Mouse (Mus musculus): ENCODE results near the gene Tmod3.
A peak's percentile ranks its signal among the peaks of the same experiment; 100 is the strongest.
"Not testable (repeated sequence)": the region's sequence is repeated elsewhere in the genome, so short reads cannot be mapped to it uniquely, and the experiment has no call there.

The Tmod3 gene

DNA sequence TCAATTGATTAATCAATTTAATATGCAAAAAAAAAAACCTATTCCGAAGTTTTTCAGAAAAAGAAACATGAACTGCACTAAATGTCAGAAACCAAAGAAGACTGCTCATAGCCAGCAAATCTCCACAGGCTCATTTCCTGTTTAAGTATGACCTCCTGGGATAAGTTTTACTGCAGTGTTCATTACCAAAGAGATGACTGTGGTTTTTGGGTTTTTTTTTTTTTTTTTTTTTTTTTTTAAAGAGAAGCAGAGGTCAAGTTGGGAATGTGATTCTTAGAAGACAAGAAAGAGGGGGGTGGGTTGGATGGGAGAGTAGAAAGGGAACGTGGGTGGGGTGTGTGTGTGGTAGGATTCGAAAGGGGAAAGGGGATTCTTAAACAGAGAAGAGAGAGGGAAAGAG is 1.1 kb downstream of the Tmod3 start:
- no peak for DNase-seq (ENCODE audit: low read depth, low spot score)

DNA sequence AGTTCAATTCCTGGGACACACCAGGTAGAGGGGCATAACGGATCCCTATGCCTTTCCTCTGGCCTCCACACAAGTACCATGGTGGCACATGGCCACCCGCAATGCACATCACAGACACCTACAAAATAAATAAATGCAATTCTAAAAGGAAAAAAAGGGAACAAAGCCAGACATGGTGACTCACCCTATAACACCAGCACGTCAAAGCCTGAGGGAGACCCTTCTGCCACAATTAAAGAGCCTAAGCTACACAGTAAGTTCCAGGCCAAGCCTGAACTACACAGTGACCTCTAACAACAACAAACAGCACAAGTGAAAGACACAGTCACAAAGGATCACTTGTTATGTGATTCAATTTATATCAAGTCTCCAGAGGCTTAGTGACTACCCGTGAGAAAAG is 5.7 kb downstream of the Tmod3 start:
- no peak for DNase-seq (ENCODE audit: low read depth, low spot score)

- no peak for DNase-seq (ENCODE audit: low read depth, low spot score)
Observed at GRCm38 (mm10) chr9:75551342-75551741, 8.1 kb downstream of the Tmod3 start.

DNA sequence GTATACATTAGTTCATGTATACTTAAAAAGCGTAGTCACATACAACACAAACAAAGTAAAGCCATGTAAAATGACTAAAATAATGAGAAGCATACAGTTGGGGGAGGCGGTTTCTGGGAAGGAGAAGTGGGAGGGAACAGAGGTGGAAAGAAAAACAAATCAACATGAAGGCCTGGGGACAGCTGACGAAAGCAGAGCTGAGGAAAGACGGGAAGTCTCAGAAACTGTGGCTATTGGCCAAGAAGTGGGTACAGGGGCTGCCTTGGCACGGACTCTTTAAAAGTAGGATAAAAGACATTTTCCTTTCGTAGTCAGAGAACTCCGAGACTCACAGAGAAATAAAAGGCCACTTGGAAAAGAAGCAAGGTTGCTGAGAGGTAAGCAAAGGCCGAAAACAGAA is 10.4 kb downstream of the Tmod3 start:
- no peak for DNase-seq (ENCODE audit: low read depth, low spot score)

DNA sequence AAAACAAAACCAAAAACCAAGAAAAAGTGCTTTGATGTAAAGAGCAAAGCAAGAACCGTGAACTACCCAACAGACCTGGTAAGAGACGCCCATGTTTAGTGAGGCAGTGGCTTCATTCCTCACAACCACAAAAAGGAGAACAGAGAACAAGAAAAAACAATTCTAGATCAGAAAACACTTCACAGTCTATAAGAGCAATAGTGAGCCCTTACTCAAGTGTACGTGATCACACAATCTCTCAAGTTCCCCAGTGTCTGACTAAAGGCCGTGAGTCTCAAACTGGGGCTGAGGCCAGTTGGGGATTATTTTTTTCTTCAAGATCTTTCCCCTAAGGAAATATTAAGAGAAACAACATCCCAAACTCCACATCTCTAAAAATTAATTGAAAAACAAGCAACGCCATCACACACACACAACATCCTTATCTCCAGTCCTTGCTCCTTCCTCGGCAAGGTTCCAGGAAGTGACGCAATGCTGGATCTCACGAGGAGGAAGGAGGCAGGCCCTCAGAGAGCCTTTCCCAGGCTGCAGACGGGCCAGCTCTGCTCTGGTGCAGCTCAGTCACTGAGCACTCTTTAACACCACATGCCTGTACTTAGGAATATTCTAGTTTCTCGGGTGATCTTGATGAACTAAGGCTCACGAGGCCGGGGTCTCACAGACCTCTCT is 12.4 kb downstream of the Tmod3 start:
- DNase-seq (ENCODE audit: low read depth, low spot score) = no peak

GRCm38 (mm10) chr9:75545514-75545913 is 13.9 kb downstream of the Tmod3 start:
- DNase-seq (ENCODE audit: low read depth, low spot score) = no peak

- DNase-seq (ENCODE audit: low read depth, low spot score) = no peak
Observed at GRCm38 (mm10) chr9:75541497-75541896, 18.0 kb downstream of the Tmod3 start.

- no peak for DNase-seq (ENCODE audit: low read depth, low spot score)
Observed at GRCm38 (mm10) chr9:75536422-75536821, 23.0 kb downstream of the Tmod3 start.

DNA sequence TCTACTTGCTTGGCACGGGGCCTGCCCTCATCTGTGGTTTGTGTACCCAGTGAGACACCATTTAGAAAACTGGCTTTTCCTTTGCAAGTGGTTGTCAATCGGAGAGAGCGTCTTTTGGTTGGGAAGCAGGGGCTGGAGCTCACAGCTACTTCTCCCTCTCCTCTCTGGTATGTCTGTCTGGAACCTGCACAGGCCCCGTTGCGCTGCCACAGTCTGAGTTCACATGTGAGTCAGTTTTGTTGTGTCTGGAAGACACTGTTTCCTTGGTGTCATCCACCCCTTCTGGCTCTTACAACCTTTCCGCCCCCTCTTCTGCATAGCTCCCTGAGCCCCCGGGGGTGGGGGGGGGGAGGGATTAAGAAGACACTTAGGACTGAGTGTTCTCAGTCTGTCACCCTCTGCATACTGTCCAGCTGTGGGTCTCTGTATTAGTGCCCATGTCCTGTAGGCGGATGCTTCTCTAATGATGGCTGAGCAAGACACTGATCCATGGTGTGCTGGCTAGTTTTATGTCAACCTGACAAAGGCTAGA is 25.0 kb downstream of the Tmod3 start:
- no peak for DNase-seq (ENCODE audit: low read depth, low spot score)

DNA sequence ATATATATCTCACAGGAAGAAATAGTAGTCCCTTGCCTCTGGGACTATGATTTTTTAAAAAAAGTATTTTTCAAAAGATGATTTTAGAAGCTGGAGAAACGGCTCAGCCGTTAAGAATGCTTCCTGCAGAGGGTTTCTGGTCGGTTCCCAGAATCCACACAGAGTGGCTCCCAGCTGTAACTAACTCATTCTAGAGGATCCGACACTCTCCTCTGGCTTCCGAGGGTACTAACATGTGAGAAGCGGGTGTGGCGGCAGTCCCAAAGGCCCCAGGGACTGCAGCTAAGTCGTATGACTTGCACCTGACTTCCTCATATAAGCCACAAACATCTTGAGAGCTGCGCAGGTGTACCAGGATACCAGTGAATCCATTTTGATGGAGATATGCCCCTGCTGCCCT is 26.5 kb downstream of the Tmod3 start:
- not testable (repeated sequence) for DNase-seq (ENCODE audit: low read depth, low spot score)

GRCm38 (mm10) chr9:75532461-75532860 is 27.0 kb downstream of the Tmod3 start:
- no peak for DNase-seq (ENCODE audit: low read depth, low spot score)

GRCm38 (mm10) chr9:75529358-75529757 is 30.1 kb downstream of the Tmod3 start:
- no peak for DNase-seq (ENCODE audit: low read depth, low spot score)

- DNase-seq (ENCODE audit: low read depth, low spot score) = no peak
Observed at GRCm38 (mm10) chr9:75528096-75528495, 31.4 kb downstream of the Tmod3 start.

DNA sequence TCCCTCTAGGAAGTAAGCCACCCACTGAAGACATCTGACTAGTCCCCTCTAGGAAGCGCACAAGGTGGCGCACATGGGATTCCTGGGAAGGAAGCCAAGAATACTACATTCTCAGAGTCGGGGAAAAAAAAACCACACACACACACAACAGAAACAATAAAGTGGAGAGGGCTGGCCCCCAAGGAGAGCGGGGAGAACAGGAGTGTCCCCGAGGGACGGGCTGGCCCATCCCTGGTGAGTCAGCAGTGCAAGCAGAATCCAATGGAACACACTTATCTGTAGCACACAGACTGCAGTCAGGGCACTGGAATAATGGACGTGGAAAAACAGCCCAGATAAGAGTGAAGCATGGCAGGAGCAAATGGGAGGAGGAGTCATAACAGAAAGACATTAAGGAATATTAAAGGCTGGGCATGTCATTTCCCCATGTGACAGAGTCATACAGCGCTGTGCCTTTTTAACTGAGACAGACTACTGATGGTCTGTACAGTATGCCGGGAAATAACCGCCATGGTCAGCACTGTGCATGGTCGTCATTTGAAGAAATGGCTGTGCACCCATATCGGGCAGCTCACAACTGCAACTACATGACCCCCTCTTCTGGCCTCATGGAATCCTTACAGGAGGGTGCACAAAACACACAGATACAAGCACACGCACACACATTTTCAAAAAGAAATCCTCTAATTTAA is 31.9 kb downstream of the Tmod3 start:
- DNase-seq (ENCODE audit: low read depth, low spot score) = no peak

DNA sequence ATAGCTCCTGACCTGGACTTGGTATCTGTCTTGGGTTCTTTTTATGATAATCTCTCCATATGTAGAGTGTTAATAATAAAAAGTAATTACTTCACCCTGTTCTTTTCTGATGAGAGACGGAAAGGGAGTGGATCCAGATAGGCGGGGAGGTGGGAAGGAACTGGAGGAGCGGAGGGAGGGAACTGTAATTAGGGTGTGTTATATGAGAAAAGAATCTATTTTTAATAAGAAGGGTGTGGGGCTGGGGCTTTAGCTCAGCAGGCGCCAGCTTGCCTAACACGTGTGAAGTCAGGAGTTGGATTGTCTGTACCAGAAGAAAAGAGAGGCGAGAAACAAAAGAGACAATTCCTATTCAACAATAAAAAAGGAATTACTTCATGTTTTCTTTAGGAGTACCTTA is 35.8 kb downstream of the Tmod3 start:
- no peak for DNase-seq (ENCODE audit: low read depth, low spot score)

- DNase-seq (ENCODE audit: low read depth, low spot score) = no peak
Observed at GRCm38 (mm10) chr9:75522217-75522616, 37.2 kb downstream of the Tmod3 start.

GRCm38 (mm10) chr9:75521788-75522187 is 37.7 kb downstream of the Tmod3 start:
- peak; percentile 36 for DNase-seq (ENCODE audit: low read depth, low spot score)

DNA sequence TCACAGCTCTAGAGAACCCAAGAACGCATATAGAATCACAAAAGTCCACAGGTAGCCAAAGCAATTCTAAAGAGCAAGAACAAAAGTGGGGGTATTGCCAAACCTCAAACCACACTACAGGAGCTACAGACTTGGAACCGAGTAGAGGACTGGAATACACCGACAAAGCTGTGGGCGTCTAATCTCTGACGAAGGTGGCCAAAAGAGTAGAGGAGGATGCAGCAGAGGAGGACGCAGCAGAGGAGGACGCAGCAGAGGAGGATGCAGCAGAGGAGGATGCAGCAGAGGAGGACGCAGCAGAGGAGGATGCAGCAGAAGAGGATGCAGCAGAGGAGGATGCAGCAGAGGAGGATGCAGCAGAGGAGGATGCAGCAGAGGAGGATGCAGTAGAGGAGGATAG is 38.5 kb downstream of the Tmod3 start:
- DNase-seq (ENCODE audit: low read depth, low spot score) = no peak

DNA sequence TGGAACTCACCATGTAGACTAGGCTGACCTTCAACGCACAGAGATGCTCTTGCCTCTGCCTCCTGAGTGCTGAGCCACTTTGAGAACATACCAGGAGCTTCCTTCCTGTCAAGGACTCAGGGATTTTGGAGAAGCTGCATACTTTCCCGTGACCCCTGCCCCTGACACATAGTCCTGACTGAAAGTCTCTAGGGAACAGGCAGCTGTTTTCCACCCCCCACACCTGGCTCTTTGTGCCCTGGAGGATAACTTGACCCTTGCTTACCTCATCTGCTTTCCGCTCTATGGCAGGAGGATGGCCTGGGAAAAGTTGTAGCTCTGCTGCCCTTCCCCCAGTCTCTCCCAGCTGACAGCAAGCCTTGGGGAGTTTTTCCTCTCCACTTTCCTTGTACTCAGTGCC is 41.7 kb downstream of the Tmod3 start:
- DNase-seq (ENCODE audit: low read depth, low spot score) = no peak

GRCm38 (mm10) chr9:75515464-75516113 is 43.9 kb downstream of the Tmod3 start:
- DNase-seq (ENCODE audit: low read depth, low spot score) = peak; percentile 52

- no peak for DNase-seq (ENCODE audit: low read depth, low spot score)
Observed at GRCm38 (mm10) chr9:75511236-75511939, 48.1 kb downstream of the Tmod3 start.

GRCm38 (mm10) chr9:75504311-75504710 is 55.1 kb downstream of the Tmod3 start:
- DNase-seq (ENCODE audit: low read depth, low spot score) = no peak

Measured in embryo, embryonic 11.5 days (tissue).